Mouse (Mus musculus): ENCODE measurements around the gene Lyrm9. TPM values are rescaled to one million over a fixed set of nuclear protein-coding genes. Genes with fewer than 3 reads are reported as not detected.
A peak's percentile ranks its signal among the peaks of the same experiment; 100 is the strongest.

Gene Lyrm9
- polyA plus RNA-seq, 1 experiment from 2014 or later, result 12.5 TPM

- ATAC-seq (ENCODE audit: insufficient number of reproducible peaks, low FRiP score, low TSS enrichment, low read depth), result no peak
- WGBS, result 50% methylated on average over 14 of the region's 14 CpGs
- no peak overlapping the region for H3K4me3 ChIP-seq (replicated peaks)
Observed at GRCm38 (mm10) chr11:78815986-78816792, 10.2 kb upstream of the Lyrm9 start.

GRCm38 (mm10) chr11:78817311-78818022 lies 8.9 kb upstream of the Lyrm9 start:
- WGBS, result 64% methylated on average over 11 of the region's 11 CpGs
- Histone ChIP-seq H3K27me3 (no peaks in the 10 kb centered on the region), H3K4me2 (replicated peaks) (no peak overlapping the region), H3K9me3 (replicated peaks) (no peaks in the 10 kb centered on the region), H3K36me3 (no peaks in the 10 kb centered on the region), H3K4me3 (replicated peaks) (no peak overlapping the region), H3K4me1 (no peaks in the 10 kb centered on the region), H3K9ac (no peak overlapping the region), H3K27ac (replicated peaks) (no peak overlapping the region)
- ATAC-seq (ENCODE audit: insufficient number of reproducible peaks, low FRiP score, low TSS enrichment, low read depth), result no peak

More at GRCm38 (mm10) chr11:78815986-78816792, 10.2 kb upstream of the Lyrm9 start:
- Histone ChIP-seq H3K27me3 (no peaks in the 10 kb centered on the region), H3K9ac (no peak overlapping the region), H3K4me2 (replicated peaks) (no peak overlapping the region), H3K4me1 (no peaks in the 10 kb centered on the region), H3K27ac (replicated peaks) (no peak overlapping the region), H3K36me3 (no peaks in the 10 kb centered on the region), H3K9me3 (replicated peaks) (no peaks in the 10 kb centered on the region)

GRCm38 (mm10) chr11:78820337-78821000 lies 5.9 kb upstream of the Lyrm9 start:
- Histone ChIP-seq H3K4me1 (no peaks in the 10 kb centered on the region), H3K27me3 (no peaks in the 10 kb centered on the region), H3K9ac (no peak overlapping the region), H3K27ac (replicated peaks) (no peak overlapping the region), H3K9me3 (replicated peaks) (no peaks in the 10 kb centered on the region), H3K4me3 (replicated peaks) (no peak overlapping the region), H3K4me2 (replicated peaks) (no peak overlapping the region), H3K36me3 (no peaks in the 10 kb centered on the region)
- WGBS, result 28% methylated on average over 12 of the region's 12 CpGs
- no peak for ATAC-seq (ENCODE audit: insufficient number of reproducible peaks, low FRiP score, low TSS enrichment, low read depth)

- 56% methylated on average over 13 of the region's 13 CpGs for WGBS
Observed at GRCm38 (mm10) chr11:78822792-78823498, 3.4 kb upstream of the Lyrm9 start.

DNA sequence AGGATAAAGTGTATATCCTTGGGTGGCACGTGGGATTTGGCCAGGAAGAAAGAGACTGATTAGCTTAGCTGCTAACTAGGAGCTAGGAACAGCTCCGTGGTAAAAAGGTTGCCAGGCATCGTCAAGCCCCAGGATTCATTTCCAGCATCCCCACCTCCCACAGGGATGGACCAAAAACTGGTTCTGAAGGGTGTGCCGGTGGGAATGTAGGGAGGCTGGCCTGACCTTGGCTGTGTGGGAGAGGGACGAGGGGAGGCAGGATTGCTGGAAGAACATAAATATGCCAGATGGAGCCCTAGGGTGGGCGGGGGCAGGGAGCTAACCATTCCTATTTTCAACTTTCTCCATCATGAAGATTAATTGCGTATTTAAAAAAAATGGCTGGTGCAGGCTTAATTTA lies 1.2 kb downstream of the Lyrm9 start:
- Histone ChIP-seq H3K9ac (no peak overlapping the region), H3K9me3 (replicated peaks) (no peaks in the 10 kb centered on the region), H3K4me1 (peaks cover 17% of the 10 kb centered on the region; the same call in 1 of the 2 replicates), H3K4me3 (replicated peaks) (0 out of 2 replicates have a peak overlapping the region, but pooled peaks have one; percentile 70), H3K27me3 (0 out of 2 replicates have a peak, but pooled peaks cover 6% of the 10 kb centered on the region), H3K36me3 (no peaks in the 10 kb centered on the region), H3K4me2 (replicated peaks) (no peak overlapping the region), H3K27ac (replicated peaks) (no peak overlapping the region)
- 42% methylated on average over 7 of the region's 7 CpGs for WGBS
- ATAC-seq (ENCODE audit: insufficient number of reproducible peaks, low FRiP score, low TSS enrichment, low read depth), result no peak

More at GRCm38 (mm10) chr11:78822792-78823498, 3.4 kb upstream of the Lyrm9 start:
- Histone ChIP-seq H3K4me2 (replicated peaks) (no peak overlapping the region), H3K9me3 (replicated peaks) (no peaks in the 10 kb centered on the region), H3K4me3 (replicated peaks) (no peak overlapping the region), H3K9ac (no peak overlapping the region), H3K4me1 (peaks cover 5% of the 10 kb centered on the region; the same call in 1 of the 2 replicates), H3K27ac (replicated peaks) (no peak overlapping the region), H3K36me3 (no peaks in the 10 kb centered on the region), H3K27me3 (no peaks in the 10 kb centered on the region)
- ATAC-seq (ENCODE audit: insufficient number of reproducible peaks, low FRiP score, low TSS enrichment, low read depth), result no peak

GRCm38 (mm10) chr11:78828386-78828785 lies 2.0 kb downstream of the Lyrm9 start:
- Histone ChIP-seq H3K4me1 (peaks cover 25% of the 10 kb centered on the region; the same call in 1 of the 2 replicates), H3K27ac (replicated peaks) (no peak overlapping the region), H3K4me3 (replicated peaks) (no peak overlapping the region), H3K4me2 (replicated peaks) (no peak overlapping the region), H3K9me3 (replicated peaks) (no peaks in the 10 kb centered on the region), H3K27me3 (0 out of 2 replicates have a peak, but pooled peaks cover 6% of the 10 kb centered on the region), H3K36me3 (no peaks in the 10 kb centered on the region), H3K9ac (no peak overlapping the region)
- WGBS, result 45% methylated on average over 2 of the region's 2 CpGs
- no peak for ATAC-seq (ENCODE audit: insufficient number of reproducible peaks, low FRiP score, low TSS enrichment, low read depth)

- no peaks in the 10 kb centered on the region for H3K9me3 ChIP-seq (replicated peaks)
- 42% methylated on average over 6 of the region's 6 CpGs for WGBS
Observed at GRCm38 (mm10) chr11:78829373-78829772, 3.0 kb downstream of the Lyrm9 start.

GRCm38 (mm10) chr11:78830180-78830579 lies 3.8 kb downstream of the Lyrm9 start:
- no peaks in the 10 kb centered on the region for H3K9me3 ChIP-seq (replicated peaks)
- WGBS, result 53% methylated on average over 8 of the region's 8 CpGs
- peaks cover 25% of the 10 kb centered on the region; the same call in 1 of the 2 replicates for H3K4me1 ChIP-seq
- ATAC-seq (ENCODE audit: insufficient number of reproducible peaks, low FRiP score, low TSS enrichment, low read depth), result no peak
- H3K9ac ChIP-seq, result no peak overlapping the region
- 0 out of 2 replicates have a peak, but pooled peaks cover 6% of the 10 kb centered on the region for H3K27me3 ChIP-seq
- no peak overlapping the region for H3K27ac ChIP-seq (replicated peaks)
- H3K4me2 ChIP-seq (replicated peaks), result no peak overlapping the region
- H3K36me3 ChIP-seq, result no peaks in the 10 kb centered on the region
- H3K4me3 ChIP-seq (replicated peaks), result no peak overlapping the region

More at GRCm38 (mm10) chr11:78829373-78829772, 3.0 kb downstream of the Lyrm9 start:
- no peak overlapping the region for H3K9ac ChIP-seq
- peaks cover 25% of the 10 kb centered on the region; the same call in 1 of the 2 replicates for H3K4me1 ChIP-seq
- 0 out of 2 replicates have a peak, but pooled peaks cover 6% of the 10 kb centered on the region for H3K27me3 ChIP-seq
- H3K4me2 ChIP-seq (replicated peaks), result no peak overlapping the region
- H3K4me3 ChIP-seq (replicated peaks), result no peak overlapping the region
- H3K36me3 ChIP-seq, result no peaks in the 10 kb centered on the region
- no peak overlapping the region for H3K27ac ChIP-seq (replicated peaks)
- ATAC-seq (ENCODE audit: insufficient number of reproducible peaks, low FRiP score, low TSS enrichment, low read depth), result no peak

DNA sequence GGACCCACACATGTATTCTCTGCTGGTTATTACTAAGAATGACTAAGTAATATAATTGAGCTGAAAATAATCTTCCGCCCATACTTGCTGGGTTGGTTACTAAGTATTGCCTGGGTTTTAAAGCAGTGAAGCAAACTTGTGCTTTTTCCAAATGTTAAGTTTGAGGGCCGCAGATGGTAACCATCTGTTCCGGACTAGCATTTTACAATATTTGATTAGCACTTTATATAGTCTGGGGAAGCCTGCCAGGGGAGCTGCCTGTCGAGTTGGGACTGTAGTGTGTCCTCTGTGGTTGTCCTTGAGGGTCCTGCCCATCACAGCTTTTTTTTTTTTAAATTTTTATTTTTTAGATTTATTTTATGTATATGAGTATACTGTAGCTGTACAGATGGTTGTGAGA lies 5.3 kb downstream of the Lyrm9 start:
- WGBS, result 36% methylated on average over 4 of the region's 4 CpGs
- Histone ChIP-seq H3K4me2 (replicated peaks) (no peak overlapping the region), H3K36me3 (no peaks in the 10 kb centered on the region), H3K9ac (no peak overlapping the region), H3K4me3 (replicated peaks) (no peak overlapping the region), H3K27me3 (0 out of 2 replicates have a peak, but pooled peaks cover 6% of the 10 kb centered on the region), H3K9me3 (replicated peaks) (no peaks in the 10 kb centered on the region), H3K27ac (replicated peaks) (no peak overlapping the region), H3K4me1 (peaks cover 24% of the 10 kb centered on the region; the same call in 1 of the 2 replicates)
- no peak for ATAC-seq (ENCODE audit: insufficient number of reproducible peaks, low FRiP score, low TSS enrichment, low read depth)

DNA sequence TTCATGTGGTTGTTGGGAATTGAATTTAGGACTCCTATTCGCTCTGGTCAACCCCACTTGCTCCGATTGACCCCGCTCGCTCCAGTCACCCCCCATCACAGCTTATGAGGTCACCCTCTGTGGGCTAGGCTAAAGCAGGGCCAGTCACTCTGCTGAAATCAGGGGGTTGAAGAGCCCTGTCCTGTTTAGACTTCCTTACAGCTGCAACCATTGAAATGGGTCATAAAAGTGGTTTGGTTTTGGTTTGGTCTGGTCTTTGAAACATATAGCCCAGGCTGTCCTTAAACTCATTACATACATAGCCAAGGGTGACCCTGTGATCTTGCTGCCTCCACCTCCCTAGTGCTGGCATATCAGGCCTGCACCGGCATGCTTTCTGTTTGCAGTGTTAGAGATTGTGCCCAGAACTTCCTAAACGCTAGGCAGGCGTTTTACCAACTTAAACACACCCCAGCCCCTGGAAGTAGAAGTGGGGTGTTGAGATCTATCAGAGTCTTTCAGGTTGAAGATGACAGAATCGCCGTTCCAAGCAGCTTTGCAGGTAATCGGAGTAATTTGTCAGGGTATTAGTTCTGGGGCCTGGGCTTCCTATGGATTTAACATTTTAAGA lies 5.8 kb downstream of the Lyrm9 start:
- H3K9ac ChIP-seq, result no peak overlapping the region
- H3K4me3 ChIP-seq (replicated peaks), result no peak overlapping the region
- H3K36me3 ChIP-seq, result no peaks in the 10 kb centered on the region
- H3K4me2 ChIP-seq (replicated peaks), result no peak overlapping the region
- H3K27ac ChIP-seq (replicated peaks), result no peak overlapping the region
- H3K27me3 ChIP-seq, result 0 out of 2 replicates have a peak, but pooled peaks cover 6% of the 10 kb centered on the region
- H3K4me1 ChIP-seq, result peaks cover 19% of the 10 kb centered on the region; the same call in 1 of the 2 replicates
- H3K9me3 ChIP-seq (replicated peaks), result no peaks in the 10 kb centered on the region
- WGBS, result 74% methylated on average over 10 of the region's 10 CpGs
- no peak for ATAC-seq (ENCODE audit: insufficient number of reproducible peaks, low FRiP score, low TSS enrichment, low read depth)
